Mouse (Mus musculus) midbrain, embryonic 13.5 days (tissue): Measurements from ENCODE around the gene Syt13. TPM values are rescaled to one million over a fixed set of nuclear protein-coding genes. Genes with fewer than 3 reads are reported as not detected.
A peak's percentile ranks its signal among the peaks of the same experiment; 100 is the strongest.

Experiments
- ATAC-seq: fragments of 200-750 bp; cut with Nextera tagmentation; 2 replicates; pipeline ENCODE4 v1.8.0; 2017; ENCODE audit warnings: mild to moderate bottlenecking, moderate TSS enrichment, moderate library complexity
- H3K27ac ChIP-seq: fragments of 300-500 bp; sonication (generic); 2 replicates; pipeline ENCODE4 v1.5.1; 2015; ENCODE audit warnings: inconsistent platforms, mild to moderate bottlenecking, moderate library complexity
- H3K27me3 ChIP-seq: fragments of 300-500 bp; sonication (generic); 2 replicates; pipeline ENCODE4 v1.6.1; 2015; ENCODE audit warnings: mild to moderate bottlenecking, inconsistent platforms
- H3K36me3 ChIP-seq: fragments of 300-500 bp; sonication (generic); 2 replicates; pipeline ENCODE4 v1.6.1; 2015; ENCODE audit warnings: mild to moderate bottlenecking, inconsistent platforms
- H3K4me1 ChIP-seq: fragments of 300-500 bp; sonication (generic); replicated peaks from 2 replicates; pipeline ENCODE4 v1.6.1; 2015; ENCODE audit warnings: inconsistent platforms
- H3K4me2 ChIP-seq: fragments of 300-500 bp; sonication (generic); replicated peaks from 2 replicates; pipeline ENCODE4 v1.6.1; 2015; ENCODE audit warnings: moderate library complexity, mild to moderate bottlenecking, inconsistent platforms
- H3K4me3 ChIP-seq: fragments of 300-500 bp; sonication (generic); replicated peaks from 2 replicates; pipeline ENCODE4 v1.5.1; 2015; ENCODE audit warnings: mild to moderate bottlenecking, inconsistent platforms
- H3K9ac ChIP-seq: fragments of 300-500 bp; sonication (generic); replicated peaks from 2 replicates; pipeline ENCODE4 v1.6.1; 2015; ENCODE audit warnings: mild to moderate bottlenecking, inconsistent platforms
- H3K9me3 ChIP-seq: fragments of 300-500 bp; sonication (generic); 2 replicates; pipeline ENCODE4 v1.6.1; 2016; ENCODE audit warnings: mild to moderate bottlenecking, inconsistent platforms
- WGBS: fragments of 180-500 bp; shearing (Covaris S2); methylation state at CpG from one replicate; pipeline ENCODE4 v1.1.7; 2015; 5-methylcytosine and 5-hydroxymethylcytosine counted together
- polyA plus RNA-seq: library from polyadenylated mRNA; unstranded; fragments of >200 nt; fragmentation: Nextera tagmentation; extraction: Ambion mirVana; gene quantifications from 2 replicates; pipeline ENCODE4 v1.2.1, GENCODE M21; 2015

The Syt13 gene
- polyA plus RNA-seq, 1 experiment from 2014 or later = 62.3 TPM

GRCm38 (mm10) chr2:92987901-92988631 lies 73.2 kb downstream of the Syt13 start:
- Histone ChIP-seq H3K9ac (no peak overlapping the region), H3K27ac (peak overlapping the region; percentile 48)

DNA sequence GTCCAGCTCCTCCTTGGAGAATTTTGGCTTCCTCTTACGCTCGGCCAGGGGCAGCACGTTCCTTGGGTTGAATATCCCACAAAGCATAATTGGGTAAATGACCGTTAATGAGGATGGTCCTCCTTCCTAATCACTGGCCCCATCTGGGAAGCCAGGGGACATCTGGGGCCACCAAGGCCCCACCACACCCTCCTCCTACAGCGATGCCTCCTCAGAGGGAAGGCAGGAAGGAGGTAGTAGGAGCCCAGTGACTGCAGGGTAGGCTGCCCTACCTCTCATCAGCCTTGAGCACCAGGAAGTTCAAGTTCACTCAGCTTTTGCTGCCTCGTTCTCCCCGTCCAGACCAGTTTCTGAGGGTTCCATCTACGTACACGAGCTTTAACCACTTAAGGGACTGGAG lies 74.7 kb downstream of the Syt13 start:
- H3K4me3 ChIP-seq = no peak overlapping the region
- WGBS = 87% methylated on average over 9 of the region's 9 CpGs
- H3K36me3 ChIP-seq = peaks cover 28% of the 10 kb centered on the region
- H3K4me2 ChIP-seq = no peak overlapping the region
- no peak for ATAC-seq
- H3K27ac ChIP-seq = no peak overlapping the region
- peaks cover 19% of the 10 kb centered on the region for H3K4me1 ChIP-seq
- no peaks in the 10 kb centered on the region for H3K27me3 ChIP-seq
- no peak overlapping the region for H3K9ac ChIP-seq
- no peaks in the 10 kb centered on the region for H3K9me3 ChIP-seq

More at GRCm38 (mm10) chr2:92987901-92988631, 73.2 kb downstream of the Syt13 start:
- peak overlapping the region; percentile 11; the same call in 1 of the 2 replicates for H3K4me2 ChIP-seq
- H3K4me3 ChIP-seq = no peak overlapping the region
- peak; percentile 88 for ATAC-seq
- H3K27me3 ChIP-seq = no peaks in the 10 kb centered on the region
- H3K9me3 ChIP-seq = no peaks in the 10 kb centered on the region
- H3K36me3 ChIP-seq = peaks cover 22% of the 10 kb centered on the region
- WGBS = 23% methylated on average over 17 of the region's 19 CpGs
- peaks cover 19% of the 10 kb centered on the region for H3K4me1 ChIP-seq

DNA sequence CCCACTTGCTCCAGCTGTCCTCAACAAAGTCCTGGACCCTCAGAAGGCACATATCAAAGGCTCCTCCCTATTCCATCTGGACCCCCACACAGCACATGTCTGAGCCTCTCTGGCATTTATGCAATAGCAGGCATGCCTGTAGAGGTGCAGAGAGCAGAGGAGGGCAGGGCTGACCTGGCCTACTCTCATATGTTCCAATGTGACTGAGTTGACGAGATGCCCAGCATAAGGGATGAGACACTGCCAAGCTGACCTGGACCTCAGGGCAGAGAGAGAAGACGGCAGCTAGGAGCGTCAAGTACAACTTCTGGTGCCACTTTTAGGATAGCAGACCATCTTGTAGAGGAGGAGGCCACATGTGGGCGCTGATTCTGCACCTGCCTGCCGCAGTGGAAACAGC lies 77.1 kb downstream of the Syt13 start:
- 93% methylated on average over 5 of the region's 5 CpGs for WGBS
- Histone ChIP-seq H3K36me3 (peaks cover 19% of the 10 kb centered on the region), H3K27me3 (no peaks in the 10 kb centered on the region), H3K9ac (no peak overlapping the region), H3K4me2 (no peak overlapping the region), H3K9me3 (no peaks in the 10 kb centered on the region), H3K4me1 (peaks cover 19% of the 10 kb centered on the region), H3K27ac (no peak overlapping the region), H3K4me3 (no peak overlapping the region)
- no peak for ATAC-seq

DNA sequence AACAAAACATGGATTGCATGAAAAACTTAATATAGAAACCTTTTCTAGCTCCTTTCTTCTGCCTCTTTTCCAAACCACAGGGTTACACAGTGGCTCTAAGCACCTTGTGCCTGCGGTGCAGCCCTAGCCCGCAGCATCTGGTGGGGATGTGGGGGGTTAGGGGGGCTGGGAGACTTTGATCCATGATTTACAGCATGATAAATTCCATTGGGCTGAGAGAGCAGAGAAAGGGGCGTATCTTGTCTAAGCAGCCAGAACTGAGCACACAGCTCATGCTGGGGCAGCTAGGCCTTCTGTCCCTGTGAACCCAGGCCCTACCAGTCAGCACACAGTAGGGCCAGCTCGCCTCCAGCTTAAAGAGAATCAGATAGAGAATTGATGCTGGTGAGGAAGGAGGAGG lies 90.1 kb downstream of the Syt13 start:
- Histone ChIP-seq H3K4me1 (no peaks in the 10 kb centered on the region), H3K9me3 (no peaks in the 10 kb centered on the region), H3K4me2 (no peak overlapping the region), H3K36me3 (peaks cover 21% of the 10 kb centered on the region), H3K4me3 (no peak overlapping the region), H3K27ac (no peak overlapping the region), H3K9ac (no peak overlapping the region), H3K27me3 (no peaks in the 10 kb centered on the region)
- no peak for ATAC-seq
- 76% methylated on average over 4 of the region's 4 CpGs for WGBS

Other genes starting within 250 kb of the Syt13 start
- 1.8 and 1.9 TPM in 2 replicates for gene Prdm11, start 131.1 kb downstream of the Syt13 start, polyA plus RNA-seq